Mouse (Mus musculus): Measurements from ENCODE around the gene Meis1. TPM values are rescaled to one million over a fixed set of nuclear protein-coding genes. Genes with fewer than 3 reads are reported as not detected.

Gene Meis1
- polyA plus RNA-seq, 1 experiment from 2014 or later = 41.4 TPM

- Histone ChIP-seq H3K9ac (replicated peaks; ENCODE audit: low read depth, low read length) (no peak overlapping the region), H3K4me1 (replicated peaks; ENCODE audit: control insufficient read depth, insufficient read depth, low read length) (no peaks in the 10 kb centered on the region), H3K4me3 (replicated peaks; ENCODE audit: low read length) (no peak overlapping the region), H3K27me3 (replicated peaks; ENCODE audit: control insufficient read depth, insufficient read depth, low read length) (no peaks in the 10 kb centered on the region), H3K27ac (ENCODE audit: low read length) (no peak overlapping the region), H3K36me3 (ENCODE audit: control insufficient read depth, insufficient read depth) (no peaks in the 10 kb centered on the region), H3K9me3 (ENCODE audit: control insufficient read depth, low read length) (no peaks in the 10 kb centered on the region), H3K4me2 (ENCODE audit: low read length) (no peak overlapping the region)
- ATAC-seq = no peak
- 90% methylated on average over 4 of the region's 4 CpGs for WGBS
Measured at GRCm38 (mm10) chr11:18846472-18846871, 172.3 kb downstream of the Meis1 start.

GRCm38 (mm10) chr11:18845900-18846299 is 172.9 kb downstream of the Meis1 start:
- 90% methylated on average over 3 of the region's 3 CpGs for WGBS
- H3K36me3 ChIP-seq (ENCODE audit: control insufficient read depth, insufficient read depth) = no peaks in the 10 kb centered on the region
- no peak for ATAC-seq
- no peaks in the 10 kb centered on the region for H3K4me1 ChIP-seq (replicated peaks; ENCODE audit: control insufficient read depth, insufficient read depth, low read length)
- H3K9me3 ChIP-seq (ENCODE audit: control insufficient read depth, low read length) = no peaks in the 10 kb centered on the region
- H3K4me2 ChIP-seq (ENCODE audit: low read length) = no peak overlapping the region
- no peak overlapping the region for H3K9ac ChIP-seq (replicated peaks; ENCODE audit: low read depth, low read length)
- no peak overlapping the region for H3K27ac ChIP-seq (ENCODE audit: low read length)
- H3K27me3 ChIP-seq (replicated peaks; ENCODE audit: control insufficient read depth, insufficient read depth, low read length) = no peaks in the 10 kb centered on the region
- H3K4me3 ChIP-seq (replicated peaks; ENCODE audit: low read length) = no peak overlapping the region

- Histone ChIP-seq H3K4me2 (ENCODE audit: low read length) (no peak overlapping the region), H3K27me3 (replicated peaks; ENCODE audit: control insufficient read depth, insufficient read depth, low read length) (no peaks in the 10 kb centered on the region), H3K9me3 (ENCODE audit: control insufficient read depth, low read length) (no peaks in the 10 kb centered on the region), H3K27ac (ENCODE audit: low read length) (no peak overlapping the region), H3K4me3 (replicated peaks; ENCODE audit: low read length) (no peak overlapping the region), H3K4me1 (replicated peaks; ENCODE audit: control insufficient read depth, insufficient read depth, low read length) (no peaks in the 10 kb centered on the region), H3K9ac (replicated peaks; ENCODE audit: low read depth, low read length) (no peak overlapping the region), H3K36me3 (ENCODE audit: control insufficient read depth, insufficient read depth) (no peaks in the 10 kb centered on the region)
- ATAC-seq = no peak
- 84% methylated on average over 6 of the region's 6 CpGs for WGBS
Measured at GRCm38 (mm10) chr11:18845466-18845865, 173.3 kb downstream of the Meis1 start.

GRCm38 (mm10) chr11:18830087-18830486 is 188.7 kb downstream of the Meis1 start:
- Histone ChIP-seq H3K36me3 (ENCODE audit: control insufficient read depth, insufficient read depth) (no peaks in the 10 kb centered on the region), H3K9me3 (ENCODE audit: control insufficient read depth, low read length) (no peaks in the 10 kb centered on the region), H3K4me2 (ENCODE audit: low read length) (no peak overlapping the region), H3K4me3 (replicated peaks; ENCODE audit: low read length) (no peak overlapping the region), H3K4me1 (replicated peaks; ENCODE audit: control insufficient read depth, insufficient read depth, low read length) (no peaks in the 10 kb centered on the region), H3K27ac (ENCODE audit: low read length) (no peak overlapping the region), H3K27me3 (replicated peaks; ENCODE audit: control insufficient read depth, insufficient read depth, low read length) (no peaks in the 10 kb centered on the region), H3K9ac (replicated peaks; ENCODE audit: low read depth, low read length) (no peak overlapping the region)
- no peak for ATAC-seq
